Mouse (Mus musculus) forebrain, postnatal 0 days (tissue): ENCODE results near the gene Polr1a. TPM values are rescaled to one million over a fixed set of nuclear protein-coding genes. Genes with fewer than 3 reads are reported as not detected.
A peak's percentile ranks its signal among the peaks of the same experiment; 100 is the strongest.

Source experiments
- ATAC-seq: fragments of 200-750 bp; cut with Nextera tagmentation; 2 replicates; pipeline ENCODE4 v1.8.0; 2017; ENCODE audit warnings: mild to moderate bottlenecking, moderate library complexity
- DNase-seq: peaks from one replicate; pipeline ENCODE4 v3.0.0-alpha.2; 2015
- H3K27ac ChIP-seq: fragments of 300-500 bp; sonication (generic); 2 replicates; pipeline ENCODE4 v1.5.1; 2014; ENCODE audit warnings: low read depth, mild to moderate bottlenecking, antibody characterized with exemption, low read length, moderate library complexity, mixed read lengths
- H3K27me3 ChIP-seq: fragments of 300-500 bp; sonication (generic); 2 replicates; pipeline ENCODE4 v1.6.1; 2014; ENCODE audit warnings: mild to moderate bottlenecking, low read length, mixed read lengths; ENCODE audit not compliant: insufficient read depth
- H3K36me3 ChIP-seq: fragments of 300-500 bp; sonication (generic); 2 replicates; pipeline ENCODE4 v1.6.1; 2014; ENCODE audit warnings: mild to moderate bottlenecking, moderate library complexity; ENCODE audit not compliant: insufficient read depth
- H3K4me1 ChIP-seq: fragments of 300-500 bp; sonication (generic); 2 replicates; pipeline ENCODE4 v1.6.1; 2014; ENCODE audit warnings: antibody characterized with exemption; ENCODE audit not compliant: insufficient read depth
- H3K4me2 ChIP-seq: fragments of 300-500 bp; sonication (generic); 2 replicates; pipeline ENCODE4 v1.6.1; 2014; ENCODE audit warnings: low read depth, mild to moderate bottlenecking, moderate library complexity
- H3K4me3 ChIP-seq: fragments of 300-500 bp; sonication (generic); 2 replicates; pipeline ENCODE4 v1.5.1; 2014; ENCODE audit warnings: low read depth, low read length, mixed read lengths
- H3K9ac ChIP-seq: fragments of 300-500 bp; sonication (generic); 2 replicates; pipeline ENCODE4 v1.6.1; 2014; ENCODE audit warnings: mild to moderate bottlenecking
- H3K9me3 ChIP-seq: fragments of 300-500 bp; sonication (generic); 2 replicates; pipeline ENCODE4 v1.6.1; 2016; ENCODE audit warnings: low read length
- CTCF ChIP-seq: sonication (generic); IDR thresholded peaks from 2 replicates; pipeline ENCODE4 v1.5.1; 2016; ENCODE audit warnings: antibody characterized with exemption, control low read depth, low read depth
- WGBS: fragments of 180-500 bp; shearing (Covaris S2); extraction: QIAGEN DNeasy Blood & Tissue Kit; methylation state at CpG from one replicate; pipeline ENCODE4 v1.1.7; 2014; 5-methylcytosine and 5-hydroxymethylcytosine counted together
- polyA plus RNA-seq: library from polyadenylated mRNA; unstranded; fragments of >200 nt; fragmentation: Nextera tagmentation; extraction: Ambion mirVana; gene quantifications from 2 replicates; pipeline ENCODE4 v1.2.1, GENCODE M21; 2015
- total RNA-seq: library from RNA; depleted of rRNA; stranded (reverse); fragments of >200 nt; gene quantifications from 2 replicates; pipeline ENCODE4 v1.2.3, GENCODE M21; 2014; rRNA removed

Gene Polr1a
- total and polyA plus RNA-seq, 2 experiments from 2014 or later: 13.5 to 20.9 TPM

DNA sequence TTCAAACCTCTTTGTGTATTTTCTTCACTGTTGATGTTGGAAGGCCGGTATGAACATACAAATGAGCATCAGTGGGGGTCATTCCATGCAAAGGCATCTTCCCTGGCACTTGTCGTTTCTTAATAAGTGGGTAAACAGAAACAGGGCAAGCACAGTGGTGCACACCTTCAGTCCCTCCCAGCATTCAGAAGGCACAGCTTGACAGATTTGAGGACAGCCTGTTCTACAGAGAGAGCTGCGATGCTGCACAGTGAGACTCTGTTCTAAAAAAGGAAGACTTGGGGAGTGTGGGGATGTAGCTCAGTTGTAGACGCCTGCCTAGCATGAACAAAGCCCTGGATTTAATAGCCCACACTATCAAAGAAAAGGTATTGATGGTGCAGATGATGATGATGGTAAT is 105.2 kb downstream of the Polr1a start:
- no peaks in the 10 kb centered on the region for H3K9me3 ChIP-seq
- H3K4me3 ChIP-seq: no peak overlapping the region
- TF ChIP-seq CTCF: no peak
- H3K27me3 ChIP-seq: no peaks in the 10 kb centered on the region
- 23% methylated on average over 4 of the region's 4 CpGs for WGBS
- peak overlapping the region; percentile 54 for H3K27ac ChIP-seq
- DNase-seq (peak; percentile 40), ATAC-seq (peak; percentile 79)
- no peaks in the 10 kb centered on the region for H3K36me3 ChIP-seq
- no peak overlapping the region for H3K9ac ChIP-seq
- H3K4me1 ChIP-seq: no peaks in the 10 kb centered on the region
- no peak overlapping the region for H3K4me2 ChIP-seq

DNA sequence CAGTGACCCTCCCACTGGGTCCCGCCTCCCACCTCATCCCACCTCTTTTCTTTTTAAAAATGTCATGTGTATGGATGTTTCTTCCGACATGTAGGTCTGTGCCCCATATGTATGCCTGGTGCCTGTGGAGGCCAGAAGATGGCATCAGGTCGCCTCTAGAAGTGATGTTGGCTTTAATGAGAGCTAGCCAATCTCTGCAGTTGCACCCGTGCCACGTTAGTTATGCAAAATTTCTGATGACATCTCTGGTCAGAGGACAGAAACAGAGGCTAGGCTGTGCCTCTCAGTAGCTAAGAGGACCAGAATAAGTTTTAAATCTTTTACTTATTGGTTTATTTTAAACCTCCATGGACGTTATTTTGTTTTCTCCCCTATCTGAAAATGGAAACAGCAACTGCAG is 109.2 kb downstream of the Polr1a start:
- Histone ChIP-seq H3K27ac (no peak overlapping the region), H3K27me3 (no peaks in the 10 kb centered on the region), H3K4me3 (no peak overlapping the region), H3K36me3 (no peaks in the 10 kb centered on the region), H3K9me3 (no peaks in the 10 kb centered on the region), H3K4me1 (no peaks in the 10 kb centered on the region), H3K4me2 (no peak overlapping the region), H3K9ac (no peak overlapping the region)
- no peak for ATAC-seq
- no peak for DNase-seq
- WGBS: 75% methylated on average over 6 of the region's 6 CpGs
- TF ChIP-seq CTCF: no peak

DNA sequence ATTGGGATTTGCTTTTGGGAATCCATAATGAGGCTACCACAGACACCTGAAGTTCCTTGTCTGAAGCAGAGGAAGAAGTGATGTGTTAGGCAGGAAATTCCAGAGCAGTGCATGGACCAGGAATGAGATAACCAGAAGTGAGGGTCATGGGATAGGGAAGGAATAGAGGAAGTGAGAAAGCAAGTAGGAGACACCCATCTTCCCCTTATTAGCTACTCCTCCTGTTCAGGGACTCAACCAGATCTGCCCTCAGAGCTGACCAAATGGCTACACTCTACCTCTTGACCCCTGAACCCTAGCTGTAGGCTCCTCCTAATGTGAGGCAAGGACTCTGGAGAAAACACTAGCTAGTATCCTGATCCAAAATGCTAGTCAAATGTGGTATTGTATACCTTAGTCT is 116.6 kb downstream of the Polr1a start:
- Histone ChIP-seq H3K9me3 (no peaks in the 10 kb centered on the region), H3K9ac (no peak overlapping the region), H3K4me1 (no peaks in the 10 kb centered on the region), H3K4me2 (no peak overlapping the region), H3K4me3 (no peak overlapping the region), H3K27ac (no peak overlapping the region), H3K27me3 (no peaks in the 10 kb centered on the region), H3K36me3 (no peaks in the 10 kb centered on the region)
- no peak for DNase-seq
- ATAC-seq: no peak
- no peak for TF ChIP-seq CTCF

DNA sequence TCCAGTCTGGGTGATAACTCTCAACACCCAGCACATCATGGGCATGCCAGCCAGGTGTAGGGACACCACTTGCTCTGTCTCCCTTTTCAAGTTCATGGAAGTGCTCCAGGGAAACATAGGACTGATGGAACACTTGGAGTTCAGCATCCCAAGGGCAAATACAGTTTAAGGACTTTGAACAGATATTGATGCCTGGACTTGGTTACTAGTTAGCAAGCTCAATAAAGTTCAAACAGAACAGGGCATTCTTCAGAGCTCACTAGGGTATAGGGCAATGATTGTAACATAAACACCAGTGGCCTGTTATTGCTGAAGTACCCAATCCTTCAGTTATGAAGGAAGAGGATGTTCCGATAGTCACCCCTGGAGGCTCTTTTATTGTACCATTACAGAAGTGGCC is 119.2 kb downstream of the Polr1a start:
- no peaks in the 10 kb centered on the region for H3K27me3 ChIP-seq
- no peaks in the 10 kb centered on the region for H3K9me3 ChIP-seq
- 100% methylated on average over 1 of the region's 1 CpGs for WGBS
- H3K27ac ChIP-seq: no peak overlapping the region
- no peak for TF ChIP-seq CTCF
- DNase-seq: no peak
- no peak overlapping the region for H3K4me3 ChIP-seq
- ATAC-seq: no peak
- H3K36me3 ChIP-seq: no peaks in the 10 kb centered on the region
- no peaks in the 10 kb centered on the region for H3K4me1 ChIP-seq
- no peak overlapping the region for H3K4me2 ChIP-seq
- no peak overlapping the region for H3K9ac ChIP-seq

DNA sequence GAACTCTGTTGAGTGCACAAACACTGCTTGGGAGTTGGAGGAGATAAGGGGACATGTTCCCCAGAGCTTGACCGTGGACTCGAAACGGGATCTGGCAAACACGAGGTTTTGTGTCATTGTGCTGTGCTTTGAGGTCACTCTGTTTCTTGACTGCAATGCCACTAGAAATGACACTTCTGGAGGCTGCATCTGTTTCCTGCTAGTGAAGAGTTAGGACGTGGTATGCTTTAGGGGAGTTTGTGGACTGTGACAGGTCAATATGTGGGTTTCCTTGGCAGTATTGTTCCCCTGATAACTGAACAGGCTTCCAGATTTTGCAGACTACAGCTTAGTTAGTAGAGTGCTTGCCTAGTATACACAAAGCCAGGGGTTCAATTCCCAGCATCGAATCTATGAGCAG is 120.8 kb downstream of the Polr1a start:
- 88% methylated on average over 6 of the region's 6 CpGs for WGBS
- TF ChIP-seq CTCF: no peak
- no peak for ATAC-seq
- Histone ChIP-seq H3K4me2 (no peak overlapping the region), H3K27ac (no peak overlapping the region), H3K36me3 (no peaks in the 10 kb centered on the region), H3K9ac (no peak overlapping the region), H3K4me3 (no peak overlapping the region), H3K9me3 (no peaks in the 10 kb centered on the region), H3K27me3 (no peaks in the 10 kb centered on the region), H3K4me1 (no peaks in the 10 kb centered on the region)
- DNase-seq: no peak

Other genes starting within 250 kb of the Polr1a start
- gene Reep1, start 201.5 kb upstream of the Polr1a start, total RNA-seq: 319 and 402 TPM in 2 replicates
- gene Reep1, start 201.5 kb upstream of the Polr1a start, polyA plus RNA-seq: 187 and 243 TPM in 2 replicates
- 8.3 and 9.4 TPM in 2 replicates for gene Mrpl35, start 82.1 kb upstream of the Polr1a start, total RNA-seq
- 55.7 and 59.8 TPM in 2 replicates for gene Mrpl35, start 82.1 kb upstream of the Polr1a start, polyA plus RNA-seq
- gene Immt, start 77.7 kb upstream of the Polr1a start, total RNA-seq: 120 TPM in 2 replicates
- gene Immt, start 77.7 kb upstream of the Polr1a start, polyA plus RNA-seq: 136 and 142 TPM in 2 replicates
- 80.7 and 91.1 TPM in 2 replicates for gene Ptcd3, start 303 bp upstream of the Polr1a start, total RNA-seq
- 54.0 and 63.5 TPM in 2 replicates for gene Ptcd3, start 303 bp upstream of the Polr1a start, polyA plus RNA-seq
- 16.5 and 17.5 TPM in 2 replicates for gene St3gal5, start 188.5 kb downstream of the Polr1a start, total RNA-seq
- gene St3gal5, start 188.5 kb downstream of the Polr1a start, polyA plus RNA-seq: 26.0 and 53.4 TPM in 2 replicates